In the genomic region with DNA sequence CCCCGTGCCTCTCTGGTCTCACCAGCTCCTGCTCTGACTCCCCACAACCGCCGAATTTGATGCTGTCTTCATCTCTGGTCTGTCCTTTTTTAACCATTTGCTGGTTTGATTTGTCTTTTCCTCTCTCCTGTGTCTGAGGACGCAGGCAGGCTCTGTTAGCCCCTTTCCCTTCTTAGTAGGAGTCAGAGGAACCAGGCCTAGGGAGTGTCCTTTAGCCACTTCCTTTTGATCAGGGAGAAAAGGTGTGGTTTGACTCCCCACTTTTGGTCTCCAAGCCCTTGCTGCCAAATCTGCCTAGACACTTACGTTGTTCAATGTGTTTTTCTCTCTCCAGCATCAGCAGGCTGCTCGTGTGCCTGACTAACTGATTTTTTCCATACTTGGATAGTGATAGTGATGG, we compare ENCODE assay signal across 14 mouse cellular contexts.
A peak's percentile ranks its signal among the peaks of the same experiment; 100 is the strongest.
DNase-seq lines count a peak whose midpoint lies in the region; ATAC-seq and TF ChIP-seq lines count a peak whose summit lies in the region.
"Had no signal": no experiment of that assay in that cellular context is flagged by ENCODE, and none has a peak within 500 bp of the region (broad histone marks: within the 10 kb centered on the region; RNA-seq: fewer than 3 reads in every experiment).

No protein-coding gene starts in this region.

- no peak for DNase-seq in gastrocnemius, adult 2 months
- DNase-seq in gastrocnemius, postnatal 4 days (ENCODE audit: low spot score in 2 of 2): no peak
- no peak for DNase-seq in lung, postnatal 4 days
- DNase-seq in adrenal gland, postnatal 4 days (ENCODE audit: low spot score in 2 of 2): no peak
- DNase-seq in embryo, embryonic 9.5 days (ENCODE audit: extremely low spot score): no peak
- DNase-seq: thymus, postnatal 14 days had no signal

- peak overlapping the region; percentile 89 for H3K27ac ChIP-seq in gastrocnemius, adult 2 months
- peak overlapping the region; percentile 75 for H3K27ac ChIP-seq in lung, embryonic 15.5 days
- peak overlapping the region; percentile 68 for H3K27ac ChIP-seq in heart, embryonic 15.5 days
- H3K27ac ChIP-seq in stomach, embryonic 14.5 days (ENCODE audit: low read length): peak overlapping the region; percentile 55; the same call in 1 of the 2 replicates
- H3K27ac ChIP-seq: embryonic facial prominence, embryonic 12.5 days; hindbrain, embryonic 15.5 days; liver, embryonic 12.5 days; midbrain, embryonic 13.5 days had no signal

- no peak for ATAC-seq in lung, embryonic 15.5 days (ENCODE audit: borderline replicate concordance, extremely low read depth, low FRiP score, low TSS enrichment)
- ATAC-seq in heart, embryonic 15.5 days (replicated peaks; ENCODE audit: insufficient number of reproducible peaks, insufficient read depth, low FRiP score, low read depth): no peak
- ATAC-seq in stomach, embryonic 14.5 days (ENCODE audit: insufficient number of reproducible peaks, insufficient read depth, low FRiP score, low read depth): no peak
- ATAC-seq: midbrain, embryonic 13.5 days had no signal

- H3K4me1 ChIP-seq in lung, embryonic 15.5 days: peaks cover 11% of the 10 kb centered on the region; the same call in 1 of the 2 replicates
- H3K4me1 ChIP-seq in heart, embryonic 15.5 days (replicated peaks): peaks cover 11% of the 10 kb centered on the region; the same call in 1 of the 2 replicates
- H3K4me1 ChIP-seq in stomach, embryonic 14.5 days (ENCODE audit: control insufficient read depth, insufficient read depth, low read length): no peaks in the 10 kb centered on the region
- H3K4me1 ChIP-seq: embryonic facial prominence, embryonic 12.5 days; hindbrain, embryonic 15.5 days; midbrain, embryonic 13.5 days had no signal

- intact Hi-C loops in gastrocnemius, adult 2 months (cut with DNase I): loop anchor here (10.0 kb wide), 1 partner anchor 53 kb away; no protein-coding TSS in a partner anchor

- H3K4me3 ChIP-seq in gastrocnemius, adult 2 months: peak overlapping the region; percentile 49
- H3K4me3 ChIP-seq in lung, embryonic 15.5 days: no peak overlapping the region
- H3K4me3 ChIP-seq in heart, embryonic 15.5 days: no peak overlapping the region
- no peak overlapping the region for H3K4me3 ChIP-seq in stomach, embryonic 14.5 days (ENCODE audit: low read depth, low read length)
- H3K4me3 ChIP-seq: embryonic facial prominence, embryonic 12.5 days; hindbrain, embryonic 15.5 days; liver, embryonic 12.5 days; midbrain, embryonic 13.5 days had no signal

- TF ChIP-seq CTCF in gastrocnemius, adult 2 months (IDR thresholded peaks at IDR 0.05): no peak

- H3K4me2 ChIP-seq in lung, embryonic 15.5 days: no peak overlapping the region
- no peak overlapping the region for H3K4me2 ChIP-seq in heart, embryonic 15.5 days
- H3K4me2 ChIP-seq in stomach, embryonic 14.5 days (replicated peaks; ENCODE audit: low read depth, low read length): no peak overlapping the region
- H3K4me2 ChIP-seq: embryonic facial prominence, embryonic 12.5 days; hindbrain, embryonic 15.5 days; liver, embryonic 12.5 days; midbrain, embryonic 13.5 days had no signal

- no peaks in the 10 kb centered on the region for H3K36me3 ChIP-seq in lung, embryonic 15.5 days
- no peaks in the 10 kb centered on the region for H3K36me3 ChIP-seq in heart, embryonic 15.5 days
- H3K36me3 ChIP-seq in stomach, embryonic 14.5 days (ENCODE audit: control insufficient read depth, insufficient read depth, low read length): no peaks in the 10 kb centered on the region
- H3K36me3 ChIP-seq: embryonic facial prominence, embryonic 12.5 days; G1E; hindbrain, embryonic 15.5 days; liver, embryonic 12.5 days; midbrain, embryonic 13.5 days had no signal

- no peaks in the 10 kb centered on the region for H3K27me3 ChIP-seq in lung, embryonic 15.5 days
- H3K27me3 ChIP-seq in heart, embryonic 15.5 days: no peaks in the 10 kb centered on the region
- no peaks in the 10 kb centered on the region for H3K27me3 ChIP-seq in stomach, embryonic 14.5 days (ENCODE audit: control insufficient read depth, insufficient read depth, low read length)
- H3K27me3 ChIP-seq: embryonic facial prominence, embryonic 12.5 days; hindbrain, embryonic 15.5 days; liver, embryonic 12.5 days; midbrain, embryonic 13.5 days had no signal

- no peaks in the 10 kb centered on the region for H3K9me3 ChIP-seq in lung, embryonic 15.5 days
- H3K9me3 ChIP-seq in heart, embryonic 15.5 days (replicated peaks): no peaks in the 10 kb centered on the region
- no peaks in the 10 kb centered on the region for H3K9me3 ChIP-seq in stomach, embryonic 14.5 days (ENCODE audit: control insufficient read depth, low read depth, low read length)
- H3K9me3 ChIP-seq: embryonic facial prominence, embryonic 12.5 days; hindbrain, embryonic 15.5 days; liver, embryonic 12.5 days; midbrain, embryonic 13.5 days had no signal

- WGBS in lung, embryonic 15.5 days: 44% methylated on average over 6 of the region's 6 CpGs
- WGBS in heart, embryonic 15.5 days: 53% methylated on average over 6 of the region's 6 CpGs
- 70% methylated on average over 6 of the region's 6 CpGs for WGBS in stomach, embryonic 14.5 days

- no peak overlapping the region for H3K9ac ChIP-seq in lung, embryonic 15.5 days
- no peak overlapping the region for H3K9ac ChIP-seq in heart, embryonic 15.5 days
- H3K9ac ChIP-seq in stomach, embryonic 14.5 days (replicated peaks; ENCODE audit: low read depth, low read length): no peak overlapping the region
- H3K9ac ChIP-seq: embryonic facial prominence, embryonic 12.5 days; hindbrain, embryonic 15.5 days; liver, embryonic 12.5 days; midbrain, embryonic 13.5 days had no signal
